In genomic region chr14:59341189-59341588, GRCm38 (mm10) we compare ENCODE assay signal across 7 mouse cellular contexts. TPM values are rescaled to one million over a fixed set of nuclear protein-coding genes. Genes with fewer than 3 reads are reported as not detected.
DNase-seq lines count a peak whose midpoint lies in the region; ATAC-seq lines count a peak whose summit lies in the region.

Phf11b (minus strand) TSS chr14:59341351.

- DNase-seq in CD4-positive helper T cell, adult 2 months (ENCODE audit: low read depth, low spot score): peak; percentile 81
- peak; percentile 21 for DNase-seq in adipocyte (ENCODE audit: low spot score)
- peak; percentile 18 to 44 for DNase-seq in heart, adult 18-20 months
- DNase-seq in kidney, adult 8-10 months: peak; percentile 6 to 17
- DNase-seq in lung, adult 18-20 months: peak; percentile 11 to 29
- peak; percentile 18 to 26 for DNase-seq in spleen, adult 18-20 months

- peak; percentile 96 for ATAC-seq in megakaryocyte progenitor cell, adult 5-6 weeks (replicated peaks; ENCODE audit: poor library complexity)

RNA-seq across cellular contexts. Expression of gene Phf11b, which starts in this region (rescaled TPM):
- total RNA-seq in heart, adult 18-20 months (2021): under 1 TPM; 0.77 to 0.98 TPM
- 3.0 and 3.8 TPM in 2 replicates for total RNA-seq in megakaryocyte progenitor cell, adult 5-6 weeks (2015)
- total RNA-seq in megakaryocyte progenitor cell, adult 5-6 weeks (2017): 3.7 and 8.0 TPM in 2 replicates

Comparison
In these comparisons a context has a peak if more than half of its experiments do, and no peak if none do; other contexts are left out.
1. Peak in every context shown above with its lines: DNase-seq and ATAC-seq.
2. Peak in DNase-seq in heart, adult 18-20 months; RNA of the gene not detected or under 1 TPM.
3. DNase-seq: peak in every context shown above with its lines; median percentile 81 in CD4-positive helper T cell, adult 2 months; 31 in heart, adult 18-20 months; 22 in spleen, adult 18-20 months; 21 in adipocyte; 20 in lung, adult 18-20 months; 12 in kidney, adult 8-10 months.